ENCODE assay signal across 9 mouse cellular contexts in the genomic region with DNA sequence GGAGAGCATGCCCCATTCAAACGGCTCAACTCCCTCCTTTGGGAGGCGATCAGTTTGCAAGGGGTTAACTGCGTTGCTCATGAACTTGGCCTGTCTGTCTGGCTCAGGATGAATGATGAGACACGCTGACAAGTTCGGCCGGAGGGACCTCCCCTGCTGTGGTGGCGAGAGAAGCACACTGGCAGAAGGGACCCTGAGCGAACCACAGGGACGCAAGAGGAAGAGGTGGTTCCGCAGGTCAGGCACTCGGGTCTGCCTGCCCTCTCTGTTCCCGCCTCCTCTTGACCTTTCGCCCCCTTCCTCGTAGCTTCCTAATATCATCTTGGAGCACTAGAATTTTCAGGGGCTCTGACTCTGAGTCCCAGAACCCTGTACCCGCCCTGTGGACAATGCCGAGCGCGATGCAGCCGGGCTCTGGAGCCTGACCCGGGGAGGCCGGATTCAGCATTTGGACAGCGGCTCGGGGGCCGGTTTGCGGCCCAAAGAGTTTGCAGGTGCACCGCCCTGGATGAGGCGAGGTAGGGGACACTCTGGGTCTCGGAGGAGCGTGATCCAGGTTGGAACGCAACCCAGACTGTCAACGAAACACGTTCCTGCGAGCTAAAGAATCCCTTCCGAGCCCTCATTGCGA. TPM values are rescaled to one million over a fixed set of nuclear protein-coding genes. Genes with fewer than 3 reads are reported as not detected.
DNase-seq lines count a peak whose midpoint lies in the region; ATAC-seq and TF ChIP-seq lines count a peak whose summit lies in the region.
"Had no signal": no experiment of that assay in that cellular context is flagged by ENCODE, and none has a peak within 500 bp of the region (broad histone marks: within the 10 kb centered on the region; RNA-seq: fewer than 3 reads in every experiment).

No protein-coding gene starts in this region.

- intact Hi-C loops in heart, postnatal 10 days (cut with DNase I), result loop anchor here (5.0 kb wide), 2 partner anchors 148 to 228 kb away; no protein-coding TSS in a partner anchor
- intact Hi-C loops in heart, postnatal 25 days (cut with DNase I), result loop anchor here (5.0 kb wide), 2 partner anchors 48 to 228 kb away; no protein-coding TSS in a partner anchor

- H3K4me2 ChIP-seq in forebrain, embryonic 14.5 days (ENCODE audit: low read length), result peak overlapping the region; percentile 99
- H3K4me2 ChIP-seq in limb, embryonic 11.5 days (ENCODE audit: low read depth, severe bottlenecking), result no peak overlapping the region

- DNase-seq in heart, postnatal 10 days, result peak; percentile 55 to 64
- no peak for DNase-seq in heart, postnatal 25 days (ENCODE audit: low spot score)
- peak; percentile 28 for DNase-seq in c-Kit-positive CD71-positive TER-119-negative erythroid progenitor cells, embryonic 14.5 days (ENCODE audit: low read depth)
- peak; percentile 92 for DNase-seq in forebrain, embryonic 14.5 days (ENCODE audit: low spot score)
- DNase-seq in limb, embryonic 11.5 days (ENCODE audit: low spot score), result peak; percentile 84
- DNase-seq in neural tube, embryonic 10.5 days (ENCODE audit: extremely low spot score, low spot score), result peak; percentile 79
- DNase-seq in frontal cortex, adult 2 months (ENCODE audit: extremely low spot score in 1 of 2, low spot score in 1 of 2), result no peak

- no peaks in the 10 kb centered on the region; the same call in 1 of the 2 replicates for H3K9me3 ChIP-seq in E14TG2a.4 (ENCODE audit: low read length)
- H3K9me3 ChIP-seq in forebrain, embryonic 14.5 days (replicated peaks; ENCODE audit: control insufficient read depth, low read length), result no peaks in the 10 kb centered on the region
- no peaks in the 10 kb centered on the region for H3K9me3 ChIP-seq in limb, embryonic 11.5 days (ENCODE audit: control insufficient read depth, low read length)
- H3K9me3 ChIP-seq: lung, embryonic 15.5 days had no signal

- no peaks in the 10 kb centered on the region for H3K36me3 ChIP-seq in E14TG2a.4 (ENCODE audit: insufficient read depth, low read length)
- H3K36me3 ChIP-seq in forebrain, embryonic 14.5 days (ENCODE audit: control insufficient read depth, insufficient read depth, low read length), result peaks cover 24% of the 10 kb centered on the region
- H3K36me3 ChIP-seq in limb, embryonic 11.5 days (ENCODE audit: control insufficient read depth, insufficient read depth, low read length), result no peaks in the 10 kb centered on the region
- H3K36me3 ChIP-seq: lung, embryonic 15.5 days had no signal

- peak overlapping the region; percentile 100 for H3K27ac ChIP-seq in forebrain, embryonic 14.5 days (ENCODE audit: low read depth, low read length)
- no peak overlapping the region for H3K27ac ChIP-seq in limb, embryonic 11.5 days (replicated peaks; ENCODE audit: low read depth, low read length)
- H3K27ac ChIP-seq: lung, embryonic 15.5 days had no signal

- H3K27me3 ChIP-seq in E14TG2a.4 (ENCODE audit: insufficient read depth, low read length), result peaks cover 94% of the 10 kb centered on the region
- no peaks in the 10 kb centered on the region for H3K27me3 ChIP-seq in forebrain, embryonic 14.5 days (replicated peaks; ENCODE audit: control insufficient read depth, insufficient read depth, low read length)
- H3K27me3 ChIP-seq in limb, embryonic 11.5 days (ENCODE audit: control insufficient read depth, insufficient read depth, low read length), result peaks cover 97% of the 10 kb centered on the region

- peaks cover 73% of the 10 kb centered on the region for H3K4me1 ChIP-seq in E14TG2a.4 (replicated peaks; ENCODE audit: low read depth, low read length)
- H3K4me1 ChIP-seq in forebrain, embryonic 14.5 days (ENCODE audit: control insufficient read depth, insufficient read depth, low read length), result peaks cover 19% of the 10 kb centered on the region
- peaks cover 6% of the 10 kb centered on the region; the same call in 1 of the 2 replicates for H3K4me1 ChIP-seq in limb, embryonic 11.5 days (ENCODE audit: control insufficient read depth, insufficient read depth, low read length)

- no peak for TF ChIP-seq CTCF in E14TG2a.4 (conservative IDR thresholded peaks at IDR 0.05; ENCODE audit: low read length)

- peak overlapping the region; percentile 63 for H3K4me3 ChIP-seq in E14TG2a.4 (replicated peaks; ENCODE audit: low read length)
- H3K4me3 ChIP-seq in forebrain, embryonic 14.5 days (ENCODE audit: low read depth, low read length), result peak overlapping the region; percentile 99
- no peak overlapping the region for H3K4me3 ChIP-seq in limb, embryonic 11.5 days (ENCODE audit: low read depth, low read length)

- H3K9ac ChIP-seq in forebrain, embryonic 14.5 days (ENCODE audit: low read length), result peak overlapping the region; percentile 100
- no peak overlapping the region for H3K9ac ChIP-seq in limb, embryonic 11.5 days (ENCODE audit: low read length)
- H3K9ac ChIP-seq: lung, embryonic 15.5 days had no signal

- WGBS in forebrain, embryonic 14.5 days, result 0% methylated on average over 35 of the region's 35 CpGs
- WGBS in limb, embryonic 11.5 days, result 1% methylated on average over 35 of the region's 35 CpGs

- ATAC-seq in forebrain, embryonic 14.5 days, result peak; percentile 11
- no peak for ATAC-seq in limb, embryonic 11.5 days (ENCODE audit: insufficient number of reproducible peaks, low FRiP score, low TSS enrichment, low read depth)

RNA-seq across cellular contexts. Expression of gene Polg, which starts 32.9 kb away (rescaled TPM):
- 10 to 100 TPM; 54.5 to 64.5 TPM for total RNA-seq in heart, postnatal 10 days (2021)
- total RNA-seq in heart, postnatal 25 days (2021), result 10 to 100 TPM; 56.9 to 57.3 TPM
- 20.2 and 23.4 TPM in 2 replicates for polyA plus RNA-seq in forebrain, embryonic 14.5 days (2014; fragmentation: Nextera tagmentation; extraction: Ambion mirVana)
- polyA plus RNA-seq in limb, embryonic 11.5 days (2014; fragmentation: Nextera tagmentation; extraction: Ambion mirVana), result 32.1 and 36.6 TPM in 2 replicates
- 73.0 and 84.6 TPM in 2 replicates for polyA plus RNA-seq in frontal cortex, adult 2 months (2012; rRNA removed)

Comparison
In these comparisons a context has a peak if more than half of its experiments do, and no peak if none do; other contexts are left out.
1. DNase-seq: peak in heart, postnatal 10 days (2 of 2), c-Kit-positive CD71-positive TER-119-negative erythroid progenitor cells, embryonic 14.5 days (single experiment), forebrain, embryonic 14.5 days (single experiment), limb, embryonic 11.5 days (single experiment) and neural tube, embryonic 10.5 days (single experiment); none in heart, postnatal 25 days (single experiment) and frontal cortex, adult 2 months (0 of 2).